Mouse (Mus musculus) lung, adult 2 months (tissue): Measurements from ENCODE around the gene Lypd6b.

Experiments
- CTCF ChIP-seq: fragments of 200-500 bp; IDR thresholded peaks from 2 replicates; pipeline ENCODE4 v1.5.1; 2011; ENCODE audit warnings: mild to moderate bottlenecking, low read length, control low read depth; ENCODE audit not compliant: insufficient read depth
- POLR2A ChIP-seq: fragments of 200-500 bp; IDR thresholded peaks from 2 replicates; pipeline ENCODE4 v1.6.1; 2011; ENCODE audit warnings: low read depth, mild to moderate bottlenecking, control low read depth, low read length, borderline replicate concordance; ENCODE audit errors: extremely low read depth

- TF ChIP-seq POLR2A: no peak
- TF ChIP-seq CTCF: no peak
Observed at GRCm38 (mm10) chr2:49757616-49758015, 29.9 kb upstream of the Lypd6b start.
